Mouse (Mus musculus) liver, embryonic 15.5 days (tissue): ENCODE results near the gene Gm28043. TPM values are rescaled to one million over a fixed set of nuclear protein-coding genes. Genes with fewer than 3 reads are reported as not detected.
A peak's percentile ranks its signal among the peaks of the same experiment; 100 is the strongest.

ENCODE experiments used
- ATAC-seq: fragments of 200-750 bp; cut with Nextera tagmentation; 2 replicates; pipeline ENCODE4 v1.8.0; 2017; ENCODE audit warnings: moderate number of reproducible peaks, mild to moderate bottlenecking, moderate library complexity; ENCODE audit not compliant: insufficient read depth
- H3K27ac ChIP-seq: fragments of 300-500 bp; sonication (generic); replicated peaks from 2 replicates; pipeline ENCODE4 v1.5.1; 2015; ENCODE audit warnings: mild to moderate bottlenecking, inconsistent platforms
- H3K27me3 ChIP-seq: fragments of 300-500 bp; sonication (generic); 2 replicates; pipeline ENCODE4 v1.6.1; 2015; ENCODE audit warnings: mild to moderate bottlenecking, inconsistent platforms
- H3K36me3 ChIP-seq: fragments of 300-500 bp; sonication (generic); replicated peaks from 2 replicates; pipeline ENCODE4 v1.6.1; 2015; ENCODE audit warnings: moderate library complexity, mild to moderate bottlenecking, inconsistent platforms
- H3K4me1 ChIP-seq: fragments of 300-500 bp; sonication (generic); replicated peaks from 2 replicates; pipeline ENCODE4 v1.6.1; 2015; ENCODE audit warnings: inconsistent platforms
- H3K4me2 ChIP-seq: fragments of 300-500 bp; sonication (generic); 2 replicates; pipeline ENCODE4 v1.6.1; 2015; ENCODE audit warnings: moderate library complexity, mild to moderate bottlenecking, inconsistent platforms
- H3K4me3 ChIP-seq: fragments of 300-500 bp; sonication (generic); replicated peaks from 2 replicates; pipeline ENCODE4 v1.5.1; 2015; ENCODE audit warnings: mild to moderate bottlenecking, inconsistent platforms
- H3K9ac ChIP-seq: fragments of 300-500 bp; sonication (generic); 2 replicates; pipeline ENCODE4 v1.6.1; 2015; ENCODE audit warnings: moderate library complexity, mild to moderate bottlenecking, inconsistent platforms
- H3K9me3 ChIP-seq: fragments of 300-500 bp; sonication (generic); replicated peaks from 2 replicates; pipeline ENCODE4 v1.6.1; 2016; ENCODE audit warnings: inconsistent platforms
- WGBS: fragments of 180-500 bp; shearing (Covaris S2); methylation state at CpG from one replicate; pipeline ENCODE4 v1.1.7; 2015; ENCODE audit warnings: mixed read lengths; ENCODE audit not compliant: insufficient replicate concordance; 5-methylcytosine and 5-hydroxymethylcytosine counted together
- polyA plus RNA-seq: library from polyadenylated mRNA; unstranded; fragments of >200 nt; fragmentation: Nextera tagmentation; extraction: Ambion mirVana; gene quantifications from 2 replicates; pipeline ENCODE4 v1.2.1, GENCODE M21; 2015

Gene Gm28043
- polyA plus RNA-seq, 1 experiment from 2014 or later = 1.1 TPM

DNA sequence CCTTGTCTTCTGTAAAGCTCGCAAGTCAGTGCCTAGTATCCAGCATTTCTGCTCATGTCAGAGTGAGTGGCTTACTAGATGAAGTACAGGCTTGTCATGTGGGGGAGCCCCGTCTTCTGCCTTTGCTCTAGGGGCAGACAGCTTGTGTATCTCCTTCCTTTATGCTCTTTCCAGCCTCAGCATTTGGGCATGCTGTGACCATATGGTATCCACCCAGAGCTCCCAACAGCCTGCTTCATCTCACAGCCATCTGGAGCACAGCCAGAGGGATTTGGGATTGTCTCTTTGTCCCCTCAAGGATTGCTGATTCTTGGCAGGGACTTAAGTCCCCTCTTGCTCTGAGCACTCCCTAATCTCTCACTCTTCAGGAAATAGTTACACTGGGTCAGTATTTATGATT is 65.5 kb downstream of the Gm28043 start:
- H3K4me3 ChIP-seq = no peak overlapping the region
- H3K27ac ChIP-seq = 0 out of 2 replicates have a peak overlapping the region, but pooled peaks have one; percentile 10
- peaks cover 99% of the 10 kb centered on the region for H3K36me3 ChIP-seq
- ATAC-seq = no peak
- no peaks in the 10 kb centered on the region for H3K9me3 ChIP-seq
- WGBS = 74% methylated on average over 2 of the region's 2 CpGs
- peaks cover 24% of the 10 kb centered on the region for H3K4me1 ChIP-seq
- H3K4me2 ChIP-seq = no peak overlapping the region
- H3K9ac ChIP-seq = no peak overlapping the region
- no peaks in the 10 kb centered on the region for H3K27me3 ChIP-seq

DNA sequence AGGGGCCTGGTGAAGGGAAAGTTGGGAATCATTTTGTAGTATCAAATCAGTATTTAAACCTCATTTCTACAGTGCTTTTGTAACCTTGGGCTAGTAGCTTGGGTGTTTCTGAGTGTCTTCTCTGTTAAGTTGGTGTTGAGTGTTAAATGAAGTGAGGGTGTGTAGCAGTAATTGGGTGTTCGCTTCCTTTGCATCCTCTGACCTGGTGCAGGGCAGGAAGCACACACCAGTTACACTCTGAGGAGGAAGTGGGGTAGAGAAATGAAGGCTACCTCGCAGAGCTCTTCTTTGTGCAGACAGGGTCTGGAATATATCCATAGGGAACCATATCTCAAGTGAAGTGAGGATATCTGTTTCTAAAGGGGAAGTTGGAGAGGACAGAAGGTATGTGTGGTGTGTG is 66.2 kb downstream of the Gm28043 start:
- H3K36me3 ChIP-seq = peaks cover 99% of the 10 kb centered on the region
- no peaks in the 10 kb centered on the region for H3K9me3 ChIP-seq
- no peak overlapping the region for H3K27ac ChIP-seq
- H3K9ac ChIP-seq = no peak overlapping the region
- 63% methylated on average over 2 of the region's 2 CpGs for WGBS
- no peak for ATAC-seq
- H3K4me3 ChIP-seq = no peak overlapping the region
- no peaks in the 10 kb centered on the region for H3K27me3 ChIP-seq
- no peak overlapping the region for H3K4me2 ChIP-seq
- peaks cover 31% of the 10 kb centered on the region for H3K4me1 ChIP-seq

DNA sequence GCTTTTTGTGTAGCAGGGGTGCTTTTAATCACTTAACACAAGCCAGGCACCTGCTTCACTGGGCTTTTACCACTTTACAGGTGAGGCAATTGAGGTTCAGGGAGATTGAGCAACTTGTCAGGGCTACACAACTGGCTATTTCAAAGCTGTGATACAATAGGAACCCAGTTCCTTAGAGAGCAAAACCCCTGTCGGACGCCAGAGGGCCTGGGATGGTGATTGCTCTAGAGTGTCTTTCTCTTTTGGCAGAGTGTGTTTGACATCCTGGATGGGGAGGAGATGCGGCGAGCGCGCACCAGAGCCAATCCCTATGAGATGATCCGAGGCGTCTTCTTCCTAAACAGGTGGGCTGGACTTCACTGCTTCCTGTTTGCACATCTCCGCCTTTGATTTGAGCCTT is 67.0 kb downstream of the Gm28043 start:
- Histone ChIP-seq H3K36me3 (peaks cover 99% of the 10 kb centered on the region), H3K9ac (no peak overlapping the region), H3K9me3 (no peaks in the 10 kb centered on the region), H3K4me3 (no peak overlapping the region), H3K27me3 (no peaks in the 10 kb centered on the region), H3K27ac (no peak overlapping the region; the same call in 1 of the 2 replicates), H3K4me1 (peaks cover 39% of the 10 kb centered on the region), H3K4me2 (no peak overlapping the region)
- 90% methylated on average over 9 of the region's 9 CpGs for WGBS
- no peak for ATAC-seq

DNA sequence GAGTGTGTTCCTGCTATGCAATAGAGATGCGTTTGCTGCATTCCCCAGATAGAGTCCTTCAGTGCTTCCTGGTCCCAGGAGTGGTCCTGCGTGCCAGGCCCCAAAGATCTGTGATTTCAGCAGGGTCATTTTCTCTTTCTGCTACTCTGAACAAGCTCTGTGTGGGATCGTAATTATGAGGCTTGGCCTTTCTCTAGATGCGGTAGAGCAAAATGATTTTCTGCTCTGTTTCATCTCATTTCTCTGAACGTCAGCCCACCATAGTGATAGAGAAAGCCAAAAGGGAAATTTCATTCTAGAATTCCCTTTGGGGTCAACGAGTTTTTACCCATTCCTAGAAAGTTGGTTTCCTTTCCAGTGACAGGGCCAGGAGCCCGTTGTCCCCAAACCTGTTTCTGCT is 67.6 kb downstream of the Gm28043 start:
- no peak overlapping the region for H3K9ac ChIP-seq
- peaks cover 99% of the 10 kb centered on the region for H3K36me3 ChIP-seq
- H3K9me3 ChIP-seq = no peaks in the 10 kb centered on the region
- H3K4me3 ChIP-seq = no peak overlapping the region
- WGBS = 86% methylated on average over 7 of the region's 7 CpGs
- H3K4me1 ChIP-seq = peaks cover 45% of the 10 kb centered on the region
- no peak overlapping the region for H3K27ac ChIP-seq
- no peak overlapping the region for H3K4me2 ChIP-seq
- no peak for ATAC-seq
- H3K27me3 ChIP-seq = no peaks in the 10 kb centered on the region

DNA sequence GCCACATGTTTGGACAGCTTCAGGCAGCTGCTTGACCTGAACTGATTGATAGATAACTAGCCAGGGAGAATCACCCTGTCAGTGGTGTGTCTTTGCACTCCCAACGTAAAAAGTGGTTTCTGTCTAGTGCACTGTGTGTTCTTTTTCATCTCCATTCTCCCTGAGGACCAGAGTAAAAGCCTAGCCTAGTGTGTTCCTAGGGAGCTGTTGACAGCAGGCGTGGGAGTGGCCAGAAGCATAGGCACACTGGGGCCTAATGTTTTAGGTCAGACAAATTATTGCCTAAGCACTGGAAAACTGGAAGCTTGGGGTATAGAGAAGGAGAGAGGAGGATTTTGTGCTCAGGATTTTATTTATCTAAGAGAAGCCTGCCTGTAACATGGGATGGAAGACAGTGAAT is 68.5 kb downstream of the Gm28043 start:
- H3K9me3 ChIP-seq = no peaks in the 10 kb centered on the region
- H3K36me3 ChIP-seq = peaks cover 99% of the 10 kb centered on the region
- no peak for ATAC-seq
- H3K4me2 ChIP-seq = no peak overlapping the region
- no peak overlapping the region for H3K9ac ChIP-seq
- H3K4me1 ChIP-seq = peaks cover 52% of the 10 kb centered on the region
- no peak overlapping the region for H3K4me3 ChIP-seq
- 75% methylated on average over 2 of the region's 2 CpGs for WGBS
- H3K27ac ChIP-seq = no peak overlapping the region
- H3K27me3 ChIP-seq = no peaks in the 10 kb centered on the region

DNA sequence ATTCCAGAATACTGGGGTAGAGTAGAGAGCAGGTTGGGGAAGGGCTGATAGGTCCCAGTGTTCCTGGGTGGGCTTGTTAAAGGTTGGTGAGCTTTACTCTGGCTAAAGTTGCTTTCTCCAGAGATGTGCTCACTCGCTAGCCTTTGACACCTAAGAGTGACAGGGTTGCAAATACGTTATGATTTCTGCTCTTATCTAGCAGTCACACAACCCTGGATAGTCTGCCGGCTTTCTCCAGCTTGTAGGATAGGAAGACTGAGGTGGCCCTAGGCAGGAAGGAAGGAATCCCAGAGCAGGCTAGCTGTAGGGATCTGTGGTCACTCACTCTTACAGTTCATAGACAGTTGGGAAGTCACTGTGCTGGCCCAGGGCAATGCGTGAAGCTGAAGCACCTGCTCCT is 69.6 kb downstream of the Gm28043 start:
- peaks cover 97% of the 10 kb centered on the region for H3K36me3 ChIP-seq
- WGBS = 30% methylated on average over 4 of the region's 4 CpGs
- no peak overlapping the region for H3K4me3 ChIP-seq
- H3K9ac ChIP-seq = no peak overlapping the region
- peaks cover 54% of the 10 kb centered on the region for H3K4me1 ChIP-seq
- no peak overlapping the region for H3K4me2 ChIP-seq
- ATAC-seq = peak; percentile 37; the same call in 1 of the 2 replicates
- H3K9me3 ChIP-seq = no peaks in the 10 kb centered on the region
- H3K27ac ChIP-seq = peak overlapping the region; percentile 31
- no peaks in the 10 kb centered on the region for H3K27me3 ChIP-seq

DNA sequence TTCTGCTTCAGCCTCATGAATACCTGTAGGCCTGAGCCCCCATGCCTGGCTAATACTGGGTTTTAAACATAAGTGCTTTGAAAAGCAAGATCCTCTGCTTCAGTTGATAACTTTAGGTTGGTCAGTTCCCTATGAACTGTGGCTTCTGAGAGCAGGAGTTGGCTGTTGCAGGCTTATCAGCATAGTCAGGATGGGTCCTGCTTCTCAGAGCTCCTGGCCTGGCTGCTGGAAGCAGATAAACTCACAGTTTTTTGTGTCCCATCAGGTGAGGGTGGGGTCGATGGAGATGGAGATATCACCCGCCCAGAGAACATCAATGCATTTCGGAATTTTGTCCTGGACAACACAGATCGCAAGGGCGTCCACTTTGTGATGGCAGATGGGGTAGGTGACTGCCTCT is 72.1 kb downstream of the Gm28043 start:
- Histone ChIP-seq H3K9me3 (no peaks in the 10 kb centered on the region), H3K4me1 (peaks cover 54% of the 10 kb centered on the region), H3K36me3 (peaks cover 98% of the 10 kb centered on the region), H3K27ac (peak overlapping the region; percentile 83), H3K27me3 (no peaks in the 10 kb centered on the region), H3K4me3 (no peak overlapping the region), H3K4me2 (peak overlapping the region; percentile 38), H3K9ac (peak overlapping the region; percentile 25; the same call in 1 of the 2 replicates)
- peak; percentile 80 for ATAC-seq
- WGBS = 41% methylated on average over 5 of the region's 5 CpGs

DNA sequence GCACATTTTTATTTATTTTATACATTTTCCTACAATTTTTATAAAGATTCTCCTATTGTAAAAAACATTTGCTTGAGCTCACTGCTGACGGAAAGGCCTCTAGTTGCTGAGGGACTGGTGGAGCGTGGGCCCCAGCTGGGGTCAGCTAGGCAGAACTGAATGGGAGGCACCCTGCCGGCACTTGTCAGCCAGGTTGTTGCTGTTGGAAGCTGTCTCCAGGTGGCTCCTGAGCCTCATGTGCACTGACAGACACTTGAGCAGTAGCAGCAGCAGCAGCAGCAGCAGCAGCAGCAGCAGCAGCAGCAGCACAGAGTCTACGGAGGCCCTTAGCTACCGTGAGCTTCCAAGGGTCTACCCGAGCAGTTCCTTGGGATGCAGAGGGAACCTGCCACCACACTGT is 72.7 kb downstream of the Gm28043 start:
- no peak for ATAC-seq
- Histone ChIP-seq H3K27me3 (no peaks in the 10 kb centered on the region), H3K27ac (peak overlapping the region; percentile 83; the same call in 1 of the 2 replicates), H3K9me3 (no peaks in the 10 kb centered on the region), H3K4me3 (no peak overlapping the region), H3K36me3 (peaks cover 95% of the 10 kb centered on the region), H3K4me2 (no peak overlapping the region), H3K4me1 (peaks cover 54% of the 10 kb centered on the region), H3K9ac (no peak overlapping the region)
- WGBS = 78% methylated on average over 6 of the region's 6 CpGs

DNA sequence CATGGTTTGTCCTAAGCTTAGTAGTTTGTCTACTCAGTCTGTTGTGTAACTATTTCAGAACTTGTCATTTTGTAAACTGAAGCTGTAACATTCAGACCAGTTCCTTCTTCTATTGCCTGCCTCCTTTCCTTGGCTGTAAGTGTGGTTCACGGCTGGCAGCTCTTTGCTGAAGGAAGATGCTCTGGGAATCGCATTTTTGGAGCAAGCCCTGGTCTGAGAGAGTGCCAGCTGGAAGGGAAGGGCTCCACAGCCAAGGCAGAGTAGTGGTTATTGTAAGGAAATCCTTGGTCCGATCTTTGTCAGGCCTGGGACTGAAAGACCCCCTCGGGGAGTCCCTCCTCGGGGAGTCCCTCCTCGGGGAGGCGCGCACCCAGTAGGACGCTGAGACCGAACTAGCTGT is 73.9 kb downstream of the Gm28043 start:
- Histone ChIP-seq H3K36me3 (peaks cover 90% of the 10 kb centered on the region), H3K4me1 (peaks cover 46% of the 10 kb centered on the region), H3K9ac (no peak overlapping the region), H3K4me3 (no peak overlapping the region), H3K27me3 (no peaks in the 10 kb centered on the region), H3K9me3 (no peaks in the 10 kb centered on the region), H3K27ac (no peak overlapping the region), H3K4me2 (no peak overlapping the region)
- no peak for ATAC-seq
- WGBS = 93% methylated on average over 10 of the region's 10 CpGs

DNA sequence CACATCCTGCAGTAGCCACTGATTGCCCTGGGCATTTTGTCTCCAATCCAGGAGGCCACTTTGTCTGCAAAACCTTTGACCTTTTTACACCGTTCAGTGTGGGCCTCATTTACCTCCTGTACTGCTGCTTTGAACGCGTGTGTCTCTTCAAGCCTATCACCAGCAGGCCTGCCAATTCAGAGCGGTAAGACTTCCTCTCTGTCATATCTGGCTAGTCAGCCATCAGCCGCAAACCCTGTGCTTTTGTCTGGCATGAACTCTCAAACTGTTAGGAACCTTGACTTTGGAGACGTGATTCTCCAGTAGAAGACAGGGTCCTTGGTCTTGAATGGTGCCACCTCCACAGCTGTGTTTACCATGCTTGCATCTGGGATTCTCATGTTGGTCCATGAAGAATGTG is 75.6 kb downstream of the Gm28043 start:
- Histone ChIP-seq H3K27me3 (no peaks in the 10 kb centered on the region), H3K36me3 (peaks cover 90% of the 10 kb centered on the region), H3K9me3 (no peaks in the 10 kb centered on the region), H3K9ac (no peak overlapping the region), H3K4me1 (peaks cover 30% of the 10 kb centered on the region), H3K27ac (no peak overlapping the region), H3K4me3 (no peak overlapping the region), H3K4me2 (no peak overlapping the region)
- whole genome bisulfite sequencing = 53% methylated on average over 6 of the region's 6 CpGs
- no peak for ATAC-seq

DNA sequence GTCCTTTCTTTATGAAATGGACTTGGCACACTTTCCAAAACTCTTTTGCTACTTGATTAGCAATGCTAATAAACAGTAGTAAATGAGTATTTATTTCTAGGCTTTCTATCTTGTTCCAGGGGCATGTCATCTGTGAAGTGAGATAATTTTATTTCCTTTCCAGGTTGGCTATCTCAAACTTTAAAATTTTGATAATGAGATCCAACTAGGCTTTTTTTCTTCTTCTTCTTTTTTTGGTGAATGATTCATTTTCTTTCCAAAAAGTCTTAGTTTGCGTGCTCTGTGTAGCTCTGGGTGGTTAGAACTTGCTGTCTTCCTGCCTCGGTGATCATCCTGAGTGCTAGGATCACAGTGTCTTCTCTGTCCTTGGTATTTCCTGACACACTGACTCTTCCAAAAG is 78.2 kb downstream of the Gm28043 start:
- peaks cover 89% of the 10 kb centered on the region for H3K36me3 ChIP-seq
- 66% methylated on average over 2 of the region's 2 CpGs for WGBS
- no peak for ATAC-seq

DNA sequence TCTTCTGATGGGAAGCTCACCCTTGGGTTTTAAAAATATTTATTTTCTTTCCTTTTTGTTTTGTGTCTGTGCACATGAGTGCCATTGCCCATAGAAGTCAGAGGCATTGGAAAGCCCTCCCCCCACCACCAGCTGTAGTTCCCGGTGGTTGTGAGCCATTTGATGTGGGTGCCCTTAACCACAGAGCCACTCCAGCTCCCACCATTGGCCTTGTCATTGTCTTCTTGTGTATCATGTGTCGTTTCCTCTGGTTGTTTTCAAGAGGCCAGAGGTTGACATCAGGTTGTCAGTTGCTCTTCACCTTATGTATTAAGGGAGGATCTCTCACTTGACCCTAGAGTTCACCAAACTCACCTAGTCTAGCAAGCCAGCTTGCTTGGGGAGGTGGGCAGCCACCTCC is 78.9 kb downstream of the Gm28043 start:
- no peak overlapping the region for H3K4me3 ChIP-seq
- no peak for ATAC-seq
- no peak overlapping the region for H3K4me2 ChIP-seq
- H3K4me1 ChIP-seq = no peaks in the 10 kb centered on the region
- H3K27ac ChIP-seq = no peak overlapping the region
- H3K9ac ChIP-seq = no peak overlapping the region
- peaks cover 89% of the 10 kb centered on the region for H3K36me3 ChIP-seq
- H3K9me3 ChIP-seq = no peaks in the 10 kb centered on the region
- H3K27me3 ChIP-seq = no peaks in the 10 kb centered on the region
- 44% methylated on average over 2 of the region's 2 CpGs for WGBS

More for the DNA sequence above, 78.2 kb downstream of the Gm28043 start:
- Histone ChIP-seq H3K4me2 (no peak overlapping the region), H3K9ac (no peak overlapping the region), H3K9me3 (no peaks in the 10 kb centered on the region), H3K27ac (no peak overlapping the region), H3K27me3 (no peaks in the 10 kb centered on the region), H3K4me1 (peaks cover 4% of the 10 kb centered on the region), H3K4me3 (no peak overlapping the region)
